Mouse (Mus musculus) left cerebral cortex, postnatal 10 days (tissue): ENCODE results near the gene Tenm2. TPM values are rescaled to one million over a fixed set of nuclear protein-coding genes. Genes with fewer than 3 reads are reported as not detected.
A peak's percentile ranks its signal among the peaks of the same experiment; 100 is the strongest.

Source experiments
- DNase-seq, 2 experiments: peaks; one replicate each; pipeline ENCODE4 v3.0.0; 2021 to 2022; ENCODE audit warnings: low spot score in 2 of 2, mixed read lengths in 1 of 2; ENCODE audit errors: extremely low spot score in 1 of 2
- intact Hi-C: fragments of 180-260 bp; cut with DNase I; formaldehyde crosslinking; loops from one replicate; pipeline ENCODE4 v1.15.1; 2025
- total RNA-seq, 2 experiments: library from RNA; stranded (reverse); gene quantifications; 2 replicates each; pipeline ENCODE4 v1.2.3; 2021

The Tenm2 gene
- total RNA-seq, 2 experiments from 2014 or later = 112 to 116 TPM

GRCm38 (mm10) chr11:36940557-36941110, 295.1 kb downstream of the Tenm2 start:
- no peak for DNase-seq
- intact Hi-C loops = no loop called here

GRCm38 (mm10) chr11:36929817-36930216, 305.9 kb downstream of the Tenm2 start:
- DNase-seq = no peak
- intact Hi-C loops = no loop called here

DNA sequence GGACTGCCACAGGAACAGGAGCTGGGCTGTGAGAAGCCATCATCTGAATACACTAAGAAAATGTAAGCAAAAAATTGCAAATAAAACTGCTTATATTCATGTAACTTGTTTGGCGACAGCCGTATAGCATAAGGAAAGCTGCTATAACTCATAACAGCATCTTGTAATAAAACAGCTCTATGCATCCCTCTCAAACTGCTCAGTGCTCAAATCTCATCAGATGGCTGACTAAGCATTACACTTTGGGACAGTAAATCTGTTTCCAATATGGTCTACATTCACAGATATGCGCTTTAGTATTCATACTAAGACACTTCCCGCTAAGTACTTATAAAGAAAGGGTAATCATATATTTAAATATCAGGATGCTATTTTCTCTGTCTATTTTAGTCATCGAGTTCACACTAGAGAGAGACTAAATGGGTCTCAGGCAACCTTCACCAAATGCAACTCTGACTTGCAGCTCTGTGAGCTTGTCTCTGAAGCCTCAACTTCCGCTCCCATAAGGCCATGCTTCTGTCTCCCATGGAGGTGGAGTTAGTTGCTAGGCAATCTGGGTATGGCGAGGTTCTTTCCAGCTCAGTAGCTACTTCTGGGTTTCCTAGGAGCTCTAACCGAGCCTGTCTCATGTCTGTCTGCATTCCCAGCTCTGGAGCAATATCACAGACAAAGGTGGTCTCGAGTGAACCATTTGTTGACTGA, 308.9 kb downstream of the Tenm2 start:
- DNase-seq = no peak
- intact Hi-C loops = no loop called here

- intact Hi-C loops = no loop called here
- no peak for DNase-seq
Measured at GRCm38 (mm10) chr11:36919301-36919700, 316.5 kb downstream of the Tenm2 start.

- intact Hi-C loops = no loop called here
- no peak for DNase-seq
Measured at GRCm38 (mm10) chr11:36911406-36911805, 324.4 kb downstream of the Tenm2 start.

- intact Hi-C loops = no loop called here
- DNase-seq = no peak
Measured at GRCm38 (mm10) chr11:36909036-36909435, 326.7 kb downstream of the Tenm2 start.

- intact Hi-C loops = no loop called here
- DNase-seq = no peak
Measured at GRCm38 (mm10) chr11:36902302-36902701, 333.5 kb downstream of the Tenm2 start.

GRCm38 (mm10) chr11:36893061-36893460, 342.7 kb downstream of the Tenm2 start:
- intact Hi-C loops = no loop called here
- no peak for DNase-seq

DNA sequence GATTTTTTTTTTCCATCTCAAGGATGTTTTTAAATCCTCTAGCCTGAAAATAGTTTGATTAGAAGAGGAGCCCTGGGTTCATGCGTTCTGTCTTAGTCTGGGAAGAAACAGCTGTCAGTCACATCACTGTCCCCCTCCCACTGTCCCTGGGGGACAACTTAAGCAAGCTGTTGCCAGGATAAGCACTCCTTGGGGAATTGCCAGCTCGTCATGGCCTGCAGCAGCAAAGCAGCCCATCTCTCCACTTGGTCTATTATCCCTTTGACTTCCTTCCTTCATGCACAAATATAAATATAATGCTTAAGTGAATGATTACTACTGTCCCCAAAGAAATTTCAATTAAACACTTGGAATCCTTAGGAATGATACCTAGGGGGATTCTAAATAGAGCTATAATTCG, 344.7 kb downstream of the Tenm2 start:
- intact Hi-C loops = no loop called here
- peak in 1 of 2 experiments; percentile 35 for DNase-seq

- DNase-seq = no peak
- intact Hi-C loops = no loop called here
Measured at GRCm38 (mm10) chr11:36887490-36887889, 348.3 kb downstream of the Tenm2 start.

GRCm38 (mm10) chr11:36886147-36886546, 349.6 kb downstream of the Tenm2 start:
- intact Hi-C loops = no loop called here
- no peak for DNase-seq

DNA sequence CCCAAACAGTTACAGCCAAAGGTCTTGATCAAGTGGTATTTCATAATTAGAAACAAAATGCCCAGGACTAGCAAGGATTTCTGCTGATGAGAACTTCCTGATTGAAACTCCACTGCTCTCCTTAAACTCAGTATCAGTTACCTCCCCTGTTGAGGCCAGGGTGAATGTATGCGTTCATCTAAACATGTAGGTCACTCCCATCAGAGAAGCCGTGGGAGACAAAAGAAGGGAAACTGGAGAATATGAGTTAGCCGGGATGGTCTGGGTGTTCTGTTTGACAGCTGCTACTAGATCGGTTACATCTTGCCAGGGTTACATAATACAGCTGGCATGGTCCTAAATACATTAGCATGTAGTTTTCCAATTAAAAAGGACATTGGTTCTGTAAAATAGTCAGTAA, 362.8 kb downstream of the Tenm2 start:
- no peak for DNase-seq
- intact Hi-C loops = no loop called here

GRCm38 (mm10) chr11:36870548-36870947, 365.2 kb downstream of the Tenm2 start:
- intact Hi-C loops = no loop called here
- no peak for DNase-seq

DNA sequence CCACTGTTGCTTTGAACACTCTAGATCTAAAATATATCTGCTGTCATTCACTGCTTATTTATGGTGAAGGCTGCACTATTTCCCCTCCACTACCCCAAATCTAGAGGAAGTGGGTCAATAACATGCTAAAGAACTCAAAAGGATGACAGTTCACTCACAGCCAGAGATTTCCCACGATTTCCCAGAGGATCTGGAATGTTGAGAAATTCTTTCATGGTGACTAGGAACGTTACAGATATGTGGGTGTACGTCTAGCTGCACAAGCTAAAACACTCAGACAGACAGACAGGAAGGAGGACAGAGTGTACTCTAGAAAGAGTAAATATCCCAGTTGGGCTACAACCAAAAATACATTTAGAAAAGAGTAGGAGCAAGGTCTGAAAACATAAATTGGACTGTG, 384.1 kb downstream of the Tenm2 start:
- intact Hi-C loops = no loop called here
- DNase-seq = no peak

GRCm38 (mm10) chr11:36847451-36847850, 388.3 kb downstream of the Tenm2 start:
- intact Hi-C loops = no loop called here
- DNase-seq = no peak

DNA sequence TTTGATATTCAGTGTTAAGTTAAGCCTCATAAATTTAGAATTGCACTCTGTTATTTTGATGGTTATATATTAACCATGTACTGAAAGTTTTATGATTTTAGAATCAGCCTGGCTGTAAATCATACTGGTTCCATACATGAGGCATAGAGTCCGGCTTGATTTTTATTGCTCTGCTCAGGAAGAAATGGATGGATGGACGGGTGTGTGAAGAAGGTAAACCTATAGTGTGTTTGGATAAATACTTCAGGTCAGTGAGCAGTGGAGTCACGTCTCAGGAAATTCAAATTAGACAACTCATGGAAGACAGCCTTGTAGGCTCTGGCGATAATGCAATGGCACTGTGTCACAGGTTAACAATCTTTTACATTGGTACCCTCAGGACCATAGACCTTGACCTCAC, 402.9 kb downstream of the Tenm2 start:
- no peak for DNase-seq
- intact Hi-C loops = no loop called here

GRCm38 (mm10) chr11:36831511-36831910, 404.3 kb downstream of the Tenm2 start:
- intact Hi-C loops = no loop called here
- no peak for DNase-seq

DNA sequence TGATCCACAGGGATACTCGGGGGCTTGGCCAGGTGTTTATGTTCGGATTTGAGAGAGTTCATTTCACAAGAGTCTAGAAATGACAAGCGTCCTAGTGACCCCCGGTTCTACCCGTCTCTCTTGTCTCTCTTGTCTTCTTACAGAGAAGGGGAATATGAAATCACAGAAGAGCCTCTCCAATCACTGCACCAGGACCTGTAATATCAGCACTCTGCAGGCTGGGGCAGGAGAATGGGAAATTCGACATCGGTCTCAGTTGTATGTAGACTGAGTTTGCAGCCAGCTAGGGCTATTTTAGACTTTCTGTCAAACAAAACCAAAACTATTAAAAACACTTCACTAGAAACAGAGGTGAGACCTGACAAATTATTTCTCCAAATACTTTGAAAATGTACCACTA, 411.1 kb downstream of the Tenm2 start:
- no peak for DNase-seq

DNA sequence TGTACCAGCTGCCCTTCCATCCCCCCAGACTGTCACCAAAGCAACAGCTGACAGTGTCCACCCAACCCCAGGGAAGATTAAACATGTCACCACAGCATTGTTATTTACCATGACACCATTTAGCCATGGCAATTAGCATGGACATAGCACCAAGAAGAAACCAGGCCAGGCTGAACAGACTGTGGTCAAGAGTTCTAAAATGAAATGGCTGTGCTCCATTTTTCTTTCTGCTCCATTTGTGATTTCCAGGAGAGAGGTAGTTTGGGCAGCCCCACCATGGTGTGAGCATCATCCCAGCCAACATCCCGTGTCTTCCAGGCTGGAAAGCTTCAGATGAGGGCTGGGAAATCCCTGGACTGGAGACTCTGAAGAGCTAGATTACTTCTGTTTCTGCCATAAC, 431.1 kb downstream of the Tenm2 start:
- intact Hi-C loops = no loop called here
- DNase-seq = no peak

More for the DNA sequence above, 411.1 kb downstream of the Tenm2 start:
- intact Hi-C loops = no loop called here

GRCm38 (mm10) chr11:36802208-36802631, 433.5 kb downstream of the Tenm2 start:
- intact Hi-C loops = no loop called here
- DNase-seq = no peak

DNA sequence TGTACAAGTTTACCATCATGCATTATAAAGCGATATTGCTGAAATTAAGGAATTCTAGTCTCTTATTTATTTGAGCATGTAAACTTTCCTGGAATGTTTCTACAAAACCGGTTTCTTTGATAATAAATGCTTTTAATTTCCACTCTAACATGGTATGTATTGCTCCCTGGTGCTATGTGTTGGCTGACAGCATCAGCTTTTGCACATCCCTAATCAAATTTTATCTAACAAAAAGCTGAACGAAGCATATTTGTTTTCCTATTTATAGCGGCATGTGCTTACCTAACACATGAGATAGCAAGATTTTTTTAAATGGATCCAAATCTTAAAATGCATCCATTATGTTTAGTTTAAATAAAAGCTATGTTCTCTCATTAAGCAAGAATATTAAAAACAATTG, 434.1 kb downstream of the Tenm2 start:
- DNase-seq = no peak
- intact Hi-C loops = no loop called here
